Mouse (Mus musculus) MEL (cell line): ENCODE measurements around the gene Fbn1.

Experiments used
- CTCF ChIP-seq, 3 experiments: IDR thresholded peaks in 2 of 3; conservative IDR thresholded peaks in 1 of 3; 2 replicates each; pipeline ENCODE4 v1.5.1; 2011 to 2012; ENCODE audit warnings: low read length in 3 of 3, low read depth in 2 of 3, mild to moderate bottlenecking in 2 of 3, improper control_type of control experiment in 1 of 3, inconsistent platforms in 1 of 3, mixed read lengths in 1 of 3, moderate library complexity in 1 of 3; ENCODE audit not compliant: control insufficient read depth in 1 of 3, insufficient read depth in 1 of 3, poor library complexity in 1 of 3, severe bottlenecking in 1 of 3
- EP300 ChIP-seq, 2 experiments: IDR thresholded peaks; 2 replicates each; pipeline ENCODE4 v1.6.1; 2011; ENCODE audit warnings: improper control_type of control experiment in 2 of 2, low read length in 2 of 2, low read depth in 1 of 2, mild to moderate bottlenecking in 1 of 2
- JUND ChIP-seq: IDR thresholded peaks from 2 replicates; pipeline ENCODE4 v1.6.1; 2011; ENCODE audit warnings: low read depth, mild to moderate bottlenecking, improper control_type of control experiment, low read length
- MAFK ChIP-seq: IDR thresholded peaks from 2 replicates; pipeline ENCODE4 v1.6.1; 2011; ENCODE audit warnings: low read depth, mild to moderate bottlenecking, low read length, improper control_type of control experiment, borderline replicate concordance
- MAX ChIP-seq: IDR thresholded peaks from 2 replicates; pipeline ENCODE4 v1.6.1; 2011; ENCODE audit warnings: low read length, improper control_type of control experiment
- MXI1 ChIP-seq: IDR thresholded peaks from 2 replicates; pipeline ENCODE4 v1.6.1; 2011; ENCODE audit warnings: mild to moderate bottlenecking, low read depth, low read length, improper control_type of control experiment
- POLR2A ChIP-seq, 2 experiments: IDR thresholded peaks; 2 replicates each; pipeline ENCODE4 v1.6.1; 2011 to 2012; ENCODE audit warnings: low read length in 2 of 2, mild to moderate bottlenecking in 2 of 2, control low read depth in 1 of 2, improper control_type of control experiment in 1 of 2, low read depth in 1 of 2, moderate library complexity in 1 of 2; ENCODE audit not compliant: control insufficient read depth in 1 of 2, insufficient read depth in 1 of 2, poor library complexity in 1 of 2
- POLR2AphosphoS2 ChIP-seq: IDR thresholded peaks from 2 replicates; pipeline ENCODE4 v1.6.1; 2011; ENCODE audit warnings: low read length, improper control_type of control experiment
- POLR2AphosphoS5 ChIP-seq: IDR thresholded peaks from 2 replicates; pipeline ENCODE4 v1.6.1; 2012; ENCODE audit warnings: low read depth, borderline replicate concordance, mild to moderate bottlenecking, inconsistent platforms, low read length, moderate library complexity, mixed read lengths
- RCOR1 ChIP-seq: IDR thresholded peaks from 2 replicates; pipeline ENCODE4 v1.6.1; 2012; ENCODE audit warnings: low read depth, mild to moderate bottlenecking, inconsistent platforms, low read length, improper control_type of control experiment
- SIN3A ChIP-seq: IDR thresholded peaks from 2 replicates; pipeline ENCODE4 v1.6.1; 2012; ENCODE audit warnings: low read length, improper control_type of control experiment, inconsistent platforms
- USF1 ChIP-seq: IDR thresholded peaks from 2 replicates; pipeline ENCODE4 v1.6.1; 2014; ENCODE audit warnings: low read depth, mild to moderate bottlenecking, inconsistent platforms, low read length, improper control_type of control experiment, moderate library complexity
- USF2 ChIP-seq, 2 experiments: IDR thresholded peaks; 2 replicates each; pipeline ENCODE4 v1.6.1; 2011 to 2012; ENCODE audit warnings: improper control_type of control experiment in 2 of 2, low read length in 2 of 2, borderline replicate concordance in 1 of 2, inconsistent platforms in 1 of 2, low read depth in 1 of 2, mild to moderate bottlenecking in 1 of 2; ENCODE audit not compliant: insufficient read depth in 1 of 2
- ZC3H11A ChIP-seq: IDR thresholded peaks from 2 replicates; pipeline ENCODE4 v1.6.1; 2012; ENCODE audit warnings: low read depth, mild to moderate bottlenecking, inconsistent platforms, low read length, improper control_type of control experiment

DNA sequence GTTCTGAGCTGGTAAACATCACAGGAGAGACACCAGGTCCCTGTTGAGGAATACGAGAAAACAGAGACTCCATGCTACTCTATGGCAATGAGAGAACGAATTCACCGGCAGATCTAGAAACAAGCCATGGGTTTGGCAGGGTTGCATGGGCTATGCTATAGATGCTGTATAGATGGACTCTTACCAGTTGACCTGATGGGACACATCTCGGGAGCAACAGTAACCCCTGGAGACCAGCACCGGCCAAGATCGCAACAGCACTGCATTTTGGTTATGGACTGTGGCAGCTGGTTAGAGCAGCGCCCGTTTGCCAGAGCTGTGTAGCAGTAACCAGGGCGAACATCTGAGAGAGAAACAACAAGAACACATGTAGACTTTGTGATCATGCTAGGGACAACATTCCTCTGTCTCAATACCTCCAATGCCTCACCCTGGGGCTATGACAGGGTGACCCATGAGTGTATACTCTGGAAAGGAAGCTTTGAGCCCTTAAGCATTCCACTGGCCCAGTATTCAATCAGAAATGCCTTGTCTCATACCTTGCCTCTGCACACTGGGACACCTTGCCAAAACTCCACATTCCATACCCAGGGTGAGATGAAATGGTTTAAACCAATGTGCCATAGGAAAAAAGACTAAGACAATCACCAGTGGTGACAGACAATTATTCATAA is 113.2 kb downstream of the Fbn1 start:
- TF ChIP-seq JUND (no peak), USF1 (no peak), MAFK (no peak), CTCF (IDR thresholded peaks at IDR 0.05 in 2 of 3, conservative IDR thresholded peaks at IDR 0.05 in 1 of 3; ENCODE audit: control insufficient read depth in 1 of 3, insufficient read depth in 1 of 3, low read depth in 2 of 3, low read length in 3 of 3, poor library complexity in 1 of 3, severe bottlenecking in 1 of 3) (no peak), RCOR1 (no peak), POLR2A (IDR thresholded peaks at IDR 0.05; ENCODE audit: control insufficient read depth in 1 of 2, insufficient read depth in 1 of 2, low read depth in 1 of 2, low read length in 2 of 2, poor library complexity in 1 of 2) (no peak), POLR2AphosphoS5 (no peak), EP300 (IDR thresholded peaks at IDR 0.05; ENCODE audit: low read depth in 1 of 2, low read length in 2 of 2) (no peak), MXI1 (no peak), ZC3H11A (no peak), USF2 (IDR thresholded peaks at IDR 0.05; ENCODE audit: borderline replicate concordance in 1 of 2, insufficient read depth in 1 of 2, low read depth in 1 of 2, low read length in 2 of 2) (no peak), POLR2AphosphoS2 (no peak), MAX (no peak), SIN3A (no peak)
